Mouse (Mus musculus): ENCODE results near the gene Ndufb10. TPM values are rescaled to one million over a fixed set of nuclear protein-coding genes. Genes with fewer than 3 reads are reported as not detected.

The Ndufb10 gene
- polyA plus RNA-seq, 1 experiment from 2014 or later = 191 TPM

DNA sequence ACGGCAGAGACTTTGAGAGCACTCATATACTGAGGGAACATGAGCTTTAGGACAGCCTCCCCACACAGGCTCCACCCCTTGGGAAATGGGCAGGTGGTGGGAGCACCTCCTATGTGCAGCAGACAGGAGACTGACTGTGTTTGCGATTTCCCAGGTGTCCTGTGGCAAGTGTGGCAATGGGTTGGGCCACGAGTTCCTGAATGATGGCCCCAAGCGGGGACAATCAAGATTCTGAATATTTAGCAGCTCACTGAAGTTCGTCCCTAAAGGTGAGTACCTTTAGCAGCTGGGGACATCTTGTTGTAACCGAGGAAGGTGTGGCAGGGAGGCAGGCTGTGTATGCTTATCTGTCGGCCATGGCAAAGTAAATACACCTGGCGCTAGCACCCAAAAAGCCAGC lies 15.6 kb upstream of the Ndufb10 start:
- ATAC-seq (replicated peaks; ENCODE audit: insufficient number of reproducible peaks, low FRiP score, low TSS enrichment, low read depth) = no peak
- 89% methylated on average over 8 of the region's 8 CpGs for WGBS

DNA sequence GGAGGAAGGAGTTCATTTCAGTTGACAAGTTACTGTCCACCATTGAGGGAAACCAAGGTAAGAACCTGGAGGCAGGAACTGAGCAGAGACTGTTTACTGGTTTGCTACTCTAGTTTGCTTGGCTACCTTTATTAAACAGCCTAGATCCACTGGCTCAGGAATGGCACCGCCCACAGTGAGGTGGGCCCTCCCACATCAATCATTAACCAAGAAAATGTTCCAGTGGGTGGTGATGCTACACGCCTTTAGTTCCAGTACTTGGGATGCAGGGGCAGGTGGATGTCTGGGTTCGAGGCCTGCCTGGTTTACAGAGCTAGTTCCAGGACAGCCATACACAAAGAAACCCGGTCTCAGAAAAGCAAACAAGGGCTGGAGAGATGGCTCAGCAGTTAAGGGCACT lies 14.0 kb upstream of the Ndufb10 start:
- Histone ChIP-seq H3K9ac (replicated peaks; ENCODE audit: low read length) (no peak overlapping the region), H3K27me3 (ENCODE audit: control insufficient read depth, insufficient read depth, low read length) (no peaks in the 10 kb centered on the region), H3K4me1 (ENCODE audit: control insufficient read depth, insufficient read depth, low read length) (no peaks in the 10 kb centered on the region), H3K9me3 (replicated peaks; ENCODE audit: control insufficient read depth, low read length) (no peaks in the 10 kb centered on the region), H3K36me3 (replicated peaks; ENCODE audit: control insufficient read depth, insufficient read depth, low read depth, low read length) (no peaks in the 10 kb centered on the region), H3K27ac (replicated peaks; ENCODE audit: low read depth, low read length) (no peak overlapping the region), H3K4me3 (ENCODE audit: low read depth, low read length) (no peak overlapping the region), H3K4me2 (ENCODE audit: low read depth, low read length) (no peak overlapping the region)
- 89% methylated on average over 4 of the region's 4 CpGs for WGBS
- no peak for DNase-seq (ENCODE audit: low spot score)
- no peak for ATAC-seq (replicated peaks; ENCODE audit: insufficient number of reproducible peaks, low FRiP score, low TSS enrichment, low read depth)

More for the DNA sequence above, 15.6 kb upstream of the Ndufb10 start:
- Histone ChIP-seq H3K27me3 (ENCODE audit: control insufficient read depth, insufficient read depth, low read length) (no peaks in the 10 kb centered on the region), H3K4me1 (ENCODE audit: control insufficient read depth, insufficient read depth, low read length) (no peaks in the 10 kb centered on the region), H3K4me2 (ENCODE audit: low read depth, low read length) (no peak overlapping the region), H3K9me3 (replicated peaks; ENCODE audit: control insufficient read depth, low read length) (no peaks in the 10 kb centered on the region), H3K36me3 (replicated peaks; ENCODE audit: control insufficient read depth, insufficient read depth, low read depth, low read length) (no peaks in the 10 kb centered on the region), H3K27ac (replicated peaks; ENCODE audit: low read depth, low read length) (no peak overlapping the region), H3K4me3 (ENCODE audit: low read depth, low read length) (no peak overlapping the region), H3K9ac (replicated peaks; ENCODE audit: low read length) (no peak overlapping the region)
- DNase-seq (ENCODE audit: low spot score) = no peak

DNA sequence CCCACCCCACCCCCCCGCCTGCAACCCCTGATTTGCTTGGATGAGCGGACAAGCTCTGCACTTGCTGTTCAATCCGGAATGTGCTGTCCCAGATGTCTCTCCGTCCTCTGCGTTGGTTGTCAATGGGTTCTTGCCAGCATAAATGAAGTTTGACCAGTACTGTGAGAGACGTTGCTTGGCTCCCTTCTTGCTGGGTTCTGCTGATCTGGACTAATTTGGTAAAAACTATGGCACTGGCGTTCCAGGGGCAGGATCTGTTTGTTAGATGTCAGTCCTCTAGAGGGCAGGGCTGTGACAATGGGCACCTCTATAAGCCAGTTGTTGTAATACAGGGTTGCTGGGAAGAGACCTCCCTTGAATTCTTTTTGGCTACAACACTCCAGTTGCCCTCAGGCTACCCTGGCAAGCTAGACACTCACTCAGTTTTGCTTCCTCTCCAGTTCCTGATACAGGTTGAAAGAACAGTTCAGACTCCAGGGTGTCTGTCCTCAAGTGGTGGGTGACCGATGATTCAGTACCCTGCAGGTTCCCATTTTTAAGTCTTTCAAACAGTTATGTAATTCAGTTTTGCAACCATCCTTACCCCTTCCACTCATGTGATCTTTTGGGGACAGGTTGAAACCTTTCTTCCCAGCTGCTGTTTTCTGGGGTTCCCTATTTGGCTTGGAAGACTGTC lies 13.0 kb upstream of the Ndufb10 start:
- 27% methylated on average over 8 of the region's 8 CpGs for WGBS
- no peak overlapping the region for H3K9ac ChIP-seq (replicated peaks; ENCODE audit: low read length)
- DNase-seq (ENCODE audit: low spot score) = peak; percentile 6

DNA sequence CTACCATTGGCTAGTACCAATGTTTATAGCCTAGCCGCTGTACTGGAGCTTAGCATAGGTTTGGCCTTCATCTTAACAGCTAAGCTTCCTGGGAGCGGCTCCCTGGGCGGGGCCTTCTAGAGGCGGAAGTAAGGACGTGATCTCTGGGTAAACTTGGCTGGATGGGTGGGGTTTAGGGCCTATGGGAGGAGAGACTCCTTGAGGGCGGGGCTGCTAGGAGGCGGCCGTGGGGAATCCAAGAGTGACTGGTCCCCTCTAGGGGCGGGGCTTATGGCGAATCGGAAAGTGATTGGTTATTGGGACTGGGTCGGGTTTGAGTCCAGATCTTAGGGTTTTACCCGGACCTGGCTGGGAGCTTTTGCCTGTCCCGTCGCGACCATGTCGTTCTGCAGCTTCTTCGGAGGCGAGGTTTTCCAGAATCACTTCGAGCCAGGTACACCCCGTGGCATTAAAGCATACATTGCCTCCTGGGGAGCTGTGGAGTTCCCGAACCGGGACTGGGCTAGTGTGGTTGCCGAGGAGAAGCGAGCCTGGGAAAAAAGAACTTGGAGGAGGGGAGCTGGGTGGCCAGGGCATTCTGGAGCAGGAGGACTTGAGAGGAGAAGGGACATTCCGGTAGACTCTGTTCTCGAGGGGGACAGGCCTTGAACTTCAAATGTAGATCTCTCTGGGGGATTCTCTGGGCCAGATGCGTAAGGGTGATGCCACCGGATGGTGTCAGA lies 12.2 kb upstream of the Ndufb10 start, which contains the start of gene Msrb1:
Gene Msrb1 (plus strand): TSS at position 313 of the 722 bp plus-strand sequence.
- Histone ChIP-seq H3K27me3 (ENCODE audit: control insufficient read depth, insufficient read depth, low read length) (no peaks in the 10 kb centered on the region), H3K4me2 (ENCODE audit: low read depth, low read length) (peak within 1 kb of the TSS; percentile 73), H3K9ac (replicated peaks; ENCODE audit: low read length) (peak within 1 kb of the TSS; percentile 64), H3K4me3 (ENCODE audit: low read depth, low read length) (peak within 1 kb of the TSS; percentile 59), H3K36me3 (replicated peaks; ENCODE audit: control insufficient read depth, insufficient read depth, low read depth, low read length) (no peaks in the 10 kb centered on the region), H3K4me1 (ENCODE audit: control insufficient read depth, insufficient read depth, low read length) (no peaks in the 10 kb centered on the region), H3K27ac (replicated peaks; ENCODE audit: low read depth, low read length) (no peak within 1 kb of the TSS; the same call in 1 of the 2 replicates), H3K9me3 (replicated peaks; ENCODE audit: control insufficient read depth, low read length) (no peaks in the 10 kb centered on the region)
- peak; percentile 93 for ATAC-seq (replicated peaks; ENCODE audit: insufficient number of reproducible peaks, low FRiP score, low TSS enrichment, low read depth)
- 1% methylated on average over 29 of the region's 29 CpGs for WGBS
- DNase-seq (ENCODE audit: low spot score) = peak; percentile 99

More for the DNA sequence above, 13.0 kb upstream of the Ndufb10 start:
- Histone ChIP-seq H3K36me3 (replicated peaks; ENCODE audit: control insufficient read depth, insufficient read depth, low read depth, low read length) (no peaks in the 10 kb centered on the region), H3K9me3 (replicated peaks; ENCODE audit: control insufficient read depth, low read length) (no peaks in the 10 kb centered on the region), H3K4me3 (ENCODE audit: low read depth, low read length) (peak overlapping the region; percentile 59), H3K4me1 (ENCODE audit: control insufficient read depth, insufficient read depth, low read length) (no peaks in the 10 kb centered on the region), H3K4me2 (ENCODE audit: low read depth, low read length) (peak overlapping the region; percentile 73), H3K27me3 (ENCODE audit: control insufficient read depth, insufficient read depth, low read length) (no peaks in the 10 kb centered on the region), H3K27ac (replicated peaks; ENCODE audit: low read depth, low read length) (no peak overlapping the region)
- ATAC-seq (replicated peaks; ENCODE audit: insufficient number of reproducible peaks, low FRiP score, low TSS enrichment, low read depth) = no peak

DNA sequence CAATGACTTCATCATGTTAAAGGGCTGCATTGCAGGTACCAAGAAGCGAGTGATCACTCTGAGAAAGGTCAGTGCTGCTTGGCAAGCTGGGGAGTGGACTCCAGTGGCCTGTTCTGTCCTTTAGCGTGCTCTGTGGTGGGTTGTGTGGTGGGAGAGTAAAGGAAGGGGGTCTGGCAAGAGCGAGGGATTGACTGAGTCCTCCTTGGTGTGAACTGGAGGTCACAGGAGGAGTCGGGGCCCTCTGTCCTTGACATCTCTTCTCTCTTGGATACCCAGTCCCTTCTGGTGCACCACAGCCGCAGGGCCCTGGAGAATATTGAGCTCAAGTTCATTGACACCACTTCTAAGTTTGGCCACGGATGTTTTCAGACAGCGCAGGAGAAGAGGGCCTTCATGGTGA lies 11.2 kb upstream of the Ndufb10 start:
- Histone ChIP-seq H3K9ac (replicated peaks; ENCODE audit: low read length) (no peak overlapping the region), H3K4me1 (ENCODE audit: control insufficient read depth, insufficient read depth, low read length) (no peaks in the 10 kb centered on the region), H3K4me3 (ENCODE audit: low read depth, low read length) (no peak overlapping the region), H3K36me3 (replicated peaks; ENCODE audit: control insufficient read depth, insufficient read depth, low read depth, low read length) (no peaks in the 10 kb centered on the region), H3K9me3 (replicated peaks; ENCODE audit: control insufficient read depth, low read length) (no peaks in the 10 kb centered on the region), H3K4me2 (ENCODE audit: low read depth, low read length) (no peak overlapping the region), H3K27me3 (ENCODE audit: control insufficient read depth, insufficient read depth, low read length) (no peaks in the 10 kb centered on the region), H3K27ac (replicated peaks; ENCODE audit: low read depth, low read length) (no peak overlapping the region)
- WGBS = 84% methylated on average over 7 of the region's 7 CpGs
- DNase-seq (ENCODE audit: low spot score) (no peak), ATAC-seq (replicated peaks; ENCODE audit: insufficient number of reproducible peaks, low FRiP score, low TSS enrichment, low read depth) (no peak)

DNA sequence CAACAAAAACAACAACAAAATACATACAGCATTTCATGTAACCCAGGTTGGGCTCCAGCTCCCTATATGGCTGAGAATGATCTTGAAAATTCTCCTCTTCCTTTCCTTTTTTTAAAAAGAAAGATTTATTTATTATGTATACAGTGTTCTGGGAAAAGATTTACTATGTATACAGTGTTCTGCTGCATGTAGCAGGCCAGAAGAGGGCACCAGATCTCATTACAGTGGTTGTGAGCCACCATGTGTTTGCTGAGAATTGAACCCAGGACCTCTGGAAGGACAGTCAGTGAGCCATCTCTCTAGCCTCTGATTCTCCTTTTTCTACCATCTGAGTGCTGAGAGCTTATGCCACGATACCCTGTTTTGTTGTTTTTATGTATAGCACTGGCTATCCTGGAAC lies 10.2 kb upstream of the Ndufb10 start:
- H3K27me3 ChIP-seq (ENCODE audit: control insufficient read depth, insufficient read depth, low read length) = no peaks in the 10 kb centered on the region
- no peak overlapping the region for H3K4me2 ChIP-seq (ENCODE audit: low read depth, low read length)
- no peak for ATAC-seq (replicated peaks; ENCODE audit: insufficient number of reproducible peaks, low FRiP score, low TSS enrichment, low read depth)
- 77% methylated on average over 1 of the region's 1 CpGs for WGBS
- no peaks in the 10 kb centered on the region for H3K9me3 ChIP-seq (replicated peaks; ENCODE audit: control insufficient read depth, low read length)
- no peak overlapping the region for H3K27ac ChIP-seq (replicated peaks; ENCODE audit: low read depth, low read length)
- H3K4me3 ChIP-seq (ENCODE audit: low read depth, low read length) = no peak overlapping the region
- no peaks in the 10 kb centered on the region for H3K4me1 ChIP-seq (ENCODE audit: control insufficient read depth, insufficient read depth, low read length)
- H3K9ac ChIP-seq (replicated peaks; ENCODE audit: low read length) = no peak overlapping the region
- no peaks in the 10 kb centered on the region for H3K36me3 ChIP-seq (replicated peaks; ENCODE audit: control insufficient read depth, insufficient read depth, low read depth, low read length)
- DNase-seq (ENCODE audit: low spot score) = no peak

DNA sequence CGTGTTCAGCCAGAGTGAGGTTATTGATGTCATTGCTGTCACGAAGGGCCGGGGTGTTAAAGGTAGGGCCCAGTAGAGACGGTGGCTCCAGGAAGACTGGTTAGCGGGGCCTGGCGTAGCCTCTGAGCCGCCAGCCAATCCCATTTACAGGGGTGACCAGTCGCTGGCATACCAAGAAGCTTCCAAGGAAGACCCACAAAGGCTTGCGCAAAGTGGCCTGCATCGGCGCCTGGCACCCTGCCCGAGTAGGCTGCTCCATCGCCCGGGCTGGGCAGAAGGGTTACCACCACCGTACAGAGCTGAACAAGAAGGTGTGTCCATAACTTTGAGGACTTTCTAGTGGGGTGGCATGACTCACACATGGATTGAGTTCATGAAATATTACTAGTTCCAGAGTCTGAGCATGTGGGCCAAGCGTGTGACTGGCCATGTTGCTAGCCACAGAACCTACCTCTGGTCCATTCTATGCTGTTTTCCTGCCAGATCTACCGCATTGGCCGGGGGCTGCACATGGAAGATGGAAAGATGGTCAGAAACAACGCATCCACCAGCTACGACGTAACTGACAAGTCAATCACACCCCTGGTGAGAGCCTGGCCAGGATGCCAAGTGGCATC lies 9.3 kb upstream of the Ndufb10 start:
- no peaks in the 10 kb centered on the region for H3K27me3 ChIP-seq (ENCODE audit: control insufficient read depth, insufficient read depth, low read length)
- H3K27ac ChIP-seq (replicated peaks; ENCODE audit: low read depth, low read length) = no peak overlapping the region
- H3K4me2 ChIP-seq (ENCODE audit: low read depth, low read length) = no peak overlapping the region
- no peak for DNase-seq (ENCODE audit: low spot score)
- no peaks in the 10 kb centered on the region for H3K9me3 ChIP-seq (replicated peaks; ENCODE audit: control insufficient read depth, low read length)
- no peak overlapping the region for H3K4me3 ChIP-seq (ENCODE audit: low read depth, low read length)
- no peak for ATAC-seq (replicated peaks; ENCODE audit: insufficient number of reproducible peaks, low FRiP score, low TSS enrichment, low read depth)
- no peak overlapping the region for H3K9ac ChIP-seq (replicated peaks; ENCODE audit: low read length)
- WGBS = 92% methylated on average over 21 of the region's 21 CpGs
- H3K4me1 ChIP-seq (ENCODE audit: control insufficient read depth, insufficient read depth, low read length) = no peaks in the 10 kb centered on the region
- H3K36me3 ChIP-seq (replicated peaks; ENCODE audit: control insufficient read depth, insufficient read depth, low read depth, low read length) = no peaks in the 10 kb centered on the region
